Mouse (Mus musculus): ENCODE results near the gene Cars2. TPM values are rescaled to one million over a fixed set of nuclear protein-coding genes. Genes with fewer than 3 reads are reported as not detected.
"Not testable (repeated sequence)": the region's sequence is repeated elsewhere in the genome, so short reads cannot be mapped to it uniquely, and the experiment has no call there.

Cars2 gene
- polyA plus RNA-seq, 1 experiment from 2014 or later = 25.3 TPM

- Histone ChIP-seq H3K4me3 (ENCODE audit: low read depth, low read length) (no peak overlapping the region), H3K4me2 (no peak overlapping the region), H3K27ac (ENCODE audit: low read depth) (no peak overlapping the region), H3K36me3 (ENCODE audit: insufficient read depth) (no peaks in the 10 kb centered on the region), H3K9ac (no peak overlapping the region), H3K4me1 (ENCODE audit: insufficient read depth) (no peaks in the 10 kb centered on the region), H3K9me3 (ENCODE audit: low read depth, low read length) (no peaks in the 10 kb centered on the region), H3K27me3 (ENCODE audit: insufficient read depth, low read length) (no peaks in the 10 kb centered on the region)
- WGBS = 52% methylated on average over 16 of the region's 16 CpGs
- ATAC-seq (ENCODE audit: insufficient read depth) (no peak; the same call in 1 of the 2 replicates), DNase-seq (peak; percentile 44)
- no peak for TF ChIP-seq CTCF (IDR thresholded peaks at IDR 0.05; ENCODE audit: low read depth)
Observed at GRCm38 (mm10) chr8:11575604-11576384, 25.2 kb upstream of the Cars2 start.

GRCm38 (mm10) chr8:11574911-11575603 lies 24.5 kb upstream of the Cars2 start:
- H3K9ac ChIP-seq = no peak overlapping the region
- WGBS = 49% methylated on average over 9 of the region's 9 CpGs
- no peak for TF ChIP-seq CTCF (IDR thresholded peaks at IDR 0.05; ENCODE audit: low read depth)
- H3K4me3 ChIP-seq (ENCODE audit: low read depth, low read length) = no peak overlapping the region
- H3K4me2 ChIP-seq = no peak overlapping the region
- H3K27ac ChIP-seq (ENCODE audit: low read depth) = no peak overlapping the region
- peak; percentile 17 for DNase-seq
- peak; percentile 35; the same call in 1 of the 2 replicates for ATAC-seq (ENCODE audit: insufficient read depth)
- H3K9me3 ChIP-seq (ENCODE audit: low read depth, low read length) = no peaks in the 10 kb centered on the region
- H3K36me3 ChIP-seq (ENCODE audit: insufficient read depth) = no peaks in the 10 kb centered on the region
- no peaks in the 10 kb centered on the region for H3K4me1 ChIP-seq (ENCODE audit: insufficient read depth)
- no peaks in the 10 kb centered on the region for H3K27me3 ChIP-seq (ENCODE audit: insufficient read depth, low read length)

- ATAC-seq (ENCODE audit: insufficient read depth) = no peak
- Histone ChIP-seq H3K36me3 (ENCODE audit: insufficient read depth) (peaks cover 5% of the 10 kb centered on the region; the same call in 1 of the 2 replicates), H3K4me1 (ENCODE audit: insufficient read depth) (no peaks in the 10 kb centered on the region), H3K9me3 (ENCODE audit: low read depth, low read length) (no peaks in the 10 kb centered on the region), H3K27ac (ENCODE audit: low read depth) (no peak overlapping the region), H3K27me3 (ENCODE audit: insufficient read depth, low read length) (no peaks in the 10 kb centered on the region), H3K4me2 (no peak overlapping the region), H3K4me3 (ENCODE audit: low read depth, low read length) (no peak overlapping the region), H3K9ac (no peak overlapping the region)
- no peak for DNase-seq
- no peak for TF ChIP-seq CTCF (IDR thresholded peaks at IDR 0.05; ENCODE audit: low read depth)
- 68% methylated on average over 6 of the region's 6 CpGs for WGBS
Observed at GRCm38 (mm10) chr8:11572428-11572827, 21.8 kb upstream of the Cars2 start.

GRCm38 (mm10) chr8:11571950-11572349 lies 21.4 kb upstream of the Cars2 start:
- no peak overlapping the region for H3K4me3 ChIP-seq (ENCODE audit: low read depth, low read length)
- no peaks in the 10 kb centered on the region for H3K4me1 ChIP-seq (ENCODE audit: insufficient read depth)
- no peak for ATAC-seq (ENCODE audit: insufficient read depth)
- no peaks in the 10 kb centered on the region for H3K27me3 ChIP-seq (ENCODE audit: insufficient read depth, low read length)
- H3K27ac ChIP-seq (ENCODE audit: low read depth) = no peak overlapping the region
- no peaks in the 10 kb centered on the region for H3K9me3 ChIP-seq (ENCODE audit: low read depth, low read length)
- 84% methylated on average over 10 of the region's 10 CpGs for WGBS
- TF ChIP-seq CTCF (IDR thresholded peaks at IDR 0.05; ENCODE audit: low read depth) = no peak
- H3K36me3 ChIP-seq (ENCODE audit: insufficient read depth) = peaks cover 7% of the 10 kb centered on the region
- DNase-seq = no peak
- no peak overlapping the region for H3K4me2 ChIP-seq
- no peak overlapping the region for H3K9ac ChIP-seq

GRCm38 (mm10) chr8:11570742-11571141 lies 20.2 kb upstream of the Cars2 start:
- Histone ChIP-seq H3K4me2 (no peak overlapping the region), H3K9ac (no peak overlapping the region), H3K9me3 (ENCODE audit: low read depth, low read length) (no peaks in the 10 kb centered on the region), H3K36me3 (ENCODE audit: insufficient read depth) (peaks cover 13% of the 10 kb centered on the region), H3K4me3 (ENCODE audit: low read depth, low read length) (no peak overlapping the region), H3K27ac (ENCODE audit: low read depth) (no peak overlapping the region), H3K4me1 (ENCODE audit: insufficient read depth) (no peaks in the 10 kb centered on the region), H3K27me3 (ENCODE audit: insufficient read depth, low read length) (no peaks in the 10 kb centered on the region)
- DNase-seq (no peak), ATAC-seq (ENCODE audit: insufficient read depth) (no peak)
- TF ChIP-seq CTCF (IDR thresholded peaks at IDR 0.05; ENCODE audit: low read depth) = no peak
- WGBS = 93% methylated on average over 4 of the region's 4 CpGs

- Histone ChIP-seq H3K4me3 (ENCODE audit: low read depth, low read length) (no peak overlapping the region), H3K4me2 (no peak overlapping the region), H3K4me1 (ENCODE audit: insufficient read depth) (no peaks in the 10 kb centered on the region), H3K27me3 (ENCODE audit: insufficient read depth, low read length) (no peaks in the 10 kb centered on the region), H3K27ac (ENCODE audit: low read depth) (no peak overlapping the region), H3K9ac (no peak overlapping the region), H3K36me3 (ENCODE audit: insufficient read depth) (peaks cover 20% of the 10 kb centered on the region), H3K9me3 (ENCODE audit: low read depth, low read length) (no peaks in the 10 kb centered on the region)
- TF ChIP-seq CTCF (IDR thresholded peaks at IDR 0.05; ENCODE audit: low read depth) = no peak
- ATAC-seq (ENCODE audit: insufficient read depth) (no peak), DNase-seq (no peak)
- 83% methylated on average over 22 of the region's 22 CpGs for WGBS
Observed at GRCm38 (mm10) chr8:11569260-11570097, 18.9 kb upstream of the Cars2 start.

GRCm38 (mm10) chr8:11568193-11568592 lies 17.6 kb upstream of the Cars2 start:
- peaks cover 32% of the 10 kb centered on the region for H3K36me3 ChIP-seq (ENCODE audit: insufficient read depth)
- WGBS = 95% methylated on average over 2 of the region's 2 CpGs
- H3K9ac ChIP-seq; H3K4me2 ChIP-seq; H3K27ac ChIP-seq (ENCODE audit: low read depth); ATAC-seq (ENCODE audit: insufficient read depth); H3K27me3 ChIP-seq (ENCODE audit: insufficient read depth, low read length); H3K9me3 ChIP-seq (ENCODE audit: low read depth, low read length); DNase-seq; H3K4me3 ChIP-seq (ENCODE audit: low read depth, low read length); H3K4me1 ChIP-seq (ENCODE audit: insufficient read depth): not testable (repeated sequence)
